Mouse (Mus musculus) limb, embryonic 12.5 days (tissue): ENCODE measurements around the gene Klf9. TPM values are rescaled to one million over a fixed set of nuclear protein-coding genes. Genes with fewer than 3 reads are reported as not detected.
"Not testable (repeated sequence)": the region's sequence is repeated elsewhere in the genome, so short reads cannot be mapped to it uniquely, and the experiment has no call there.

Experiments used
- ATAC-seq: fragments of 200-750 bp; cut with Nextera tagmentation; 2 replicates; pipeline ENCODE4 v1.8.0; 2017; ENCODE audit warnings: low read depth, moderate TSS enrichment; ENCODE audit not compliant: insufficient number of reproducible peaks, insufficient read depth, low FRiP score, low TSS enrichment
- H3K27ac ChIP-seq: fragments of 300-500 bp; sonication (generic); 2 replicates; pipeline ENCODE4 v1.5.1; 2016; ENCODE audit warnings: mild to moderate bottlenecking, moderate library complexity
- H3K27me3 ChIP-seq: fragments of 300-500 bp; sonication (generic); 2 replicates; pipeline ENCODE4 v1.6.1; 2016; ENCODE audit warnings: mild to moderate bottlenecking, moderate library complexity
- H3K36me3 ChIP-seq: fragments of 300-500 bp; sonication (generic); 2 replicates; pipeline ENCODE4 v1.6.1; 2016; ENCODE audit warnings: mild to moderate bottlenecking, moderate library complexity
- H3K4me1 ChIP-seq: fragments of 300-500 bp; sonication (generic); replicated peaks from 2 replicates; pipeline ENCODE4 v1.6.1; 2016
- H3K4me2 ChIP-seq: fragments of 300-500 bp; sonication (generic); 2 replicates; pipeline ENCODE4 v1.6.1; 2016; ENCODE audit warnings: mild to moderate bottlenecking, moderate library complexity
- H3K4me3 ChIP-seq: fragments of 300-500 bp; sonication (generic); replicated peaks from 2 replicates; pipeline ENCODE4 v1.5.1; 2016; ENCODE audit warnings: mild to moderate bottlenecking
- H3K9ac ChIP-seq: fragments of 300-500 bp; sonication (generic); replicated peaks from 2 replicates; pipeline ENCODE4 v1.6.1; 2016; ENCODE audit warnings: mild to moderate bottlenecking, moderate library complexity
- H3K9me3 ChIP-seq: fragments of 300-500 bp; sonication (generic); 2 replicates; pipeline ENCODE4 v1.6.1; 2016; ENCODE audit warnings: mild to moderate bottlenecking, moderate library complexity
- WGBS: fragments of 180-500 bp; shearing (Covaris S2); methylation state at CpG from one replicate; pipeline ENCODE4 v1.1.7; 2016; 5-methylcytosine and 5-hydroxymethylcytosine counted together
- polyA plus RNA-seq: library from polyadenylated mRNA; unstranded; fragments of >200 nt; fragmentation: Nextera tagmentation; extraction: Ambion mirVana; gene quantifications from 2 replicates; pipeline ENCODE4 v1.2.1, GENCODE M21; 2016

Klf9 gene
- polyA plus RNA-seq, 1 experiment from 2014 or later = 2.7 TPM

DNA sequence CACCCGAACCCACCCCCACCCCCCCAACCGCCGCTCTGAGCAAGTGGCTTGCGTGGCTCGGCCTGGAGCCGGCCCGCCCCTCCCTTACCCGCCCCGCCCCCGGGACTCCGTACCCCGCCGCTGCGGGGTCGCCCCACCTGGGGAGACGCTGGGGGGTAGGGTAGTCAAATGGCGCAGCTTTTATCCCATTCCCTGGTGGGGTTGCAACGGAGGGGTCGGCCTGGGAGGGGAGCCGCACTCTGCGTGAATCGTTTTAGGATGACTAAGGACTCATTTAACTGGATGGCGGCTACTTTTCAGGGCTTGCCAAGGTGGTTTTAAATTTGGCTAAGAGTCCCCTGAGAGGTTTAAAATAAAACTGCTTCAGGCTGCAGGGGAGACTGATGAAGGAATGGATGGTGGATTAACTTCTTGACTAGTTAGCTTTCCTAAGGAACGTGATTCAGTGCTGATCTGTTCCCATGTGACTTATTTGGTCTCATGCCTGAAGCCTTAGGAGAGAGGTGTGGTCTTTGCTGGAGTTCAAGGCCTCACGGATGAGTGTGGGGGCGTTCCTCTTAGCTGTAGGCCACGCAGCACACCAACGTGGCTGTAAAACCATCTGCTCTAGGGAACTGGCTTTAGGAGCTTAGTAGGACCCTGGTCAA, 1.5 kb downstream of the Klf9 start:
- H3K9ac ChIP-seq = peak overlapping the region; percentile 57
- no peaks in the 10 kb centered on the region for H3K36me3 ChIP-seq
- peaks cover 19% of the 10 kb centered on the region for H3K4me1 ChIP-seq
- WGBS = 1% methylated on average over 28 of the region's 28 CpGs
- peak overlapping the region; percentile 95 for H3K4me2 ChIP-seq
- H3K27me3 ChIP-seq = peaks cover 46% of the 10 kb centered on the region
- H3K4me3 ChIP-seq = peak overlapping the region; percentile 60
- no peaks in the 10 kb centered on the region for H3K9me3 ChIP-seq
- ATAC-seq = 0 out of 2 replicates have a peak, but pooled peaks have one; percentile 4
- no peak overlapping the region for H3K27ac ChIP-seq

GRCm38 (mm10) chr19:23143074-23143445, 2.0 kb downstream of the Klf9 start:
- Histone ChIP-seq H3K4me1 (peaks cover 19% of the 10 kb centered on the region), H3K9me3 (no peaks in the 10 kb centered on the region), H3K4me3 (no peak overlapping the region), H3K27me3 (peaks cover 43% of the 10 kb centered on the region), H3K9ac (no peak overlapping the region), H3K4me2 (peak overlapping the region; percentile 95), H3K27ac (no peak overlapping the region), H3K36me3 (no peaks in the 10 kb centered on the region)
- WGBS = 61% methylated on average over 7 of the region's 7 CpGs
- ATAC-seq = no peak

DNA sequence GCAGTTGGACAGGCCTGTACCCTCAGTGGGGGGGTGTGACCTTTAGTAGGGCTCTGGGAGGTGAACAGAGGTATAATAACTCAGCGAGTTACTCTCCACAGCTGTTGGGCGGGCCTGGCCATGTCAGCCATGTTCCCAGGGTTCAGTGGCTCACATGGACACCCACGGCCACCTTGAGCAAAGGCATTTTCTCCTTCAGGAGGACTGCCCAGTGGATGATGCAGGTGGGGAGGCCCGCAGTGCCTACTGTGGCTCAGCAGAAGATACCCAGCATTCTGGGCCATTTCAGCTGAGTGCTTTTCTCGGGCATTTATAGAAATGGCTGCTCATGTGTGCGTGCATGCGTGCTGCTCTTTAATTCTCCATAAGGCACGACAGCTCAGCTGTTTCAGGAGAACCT, 2.5 kb downstream of the Klf9 start:
- Histone ChIP-seq H3K9me3 (no peaks in the 10 kb centered on the region), H3K27ac (no peak overlapping the region), H3K27me3 (peaks cover 40% of the 10 kb centered on the region), H3K9ac (no peak overlapping the region), H3K4me1 (peaks cover 19% of the 10 kb centered on the region), H3K4me3 (no peak overlapping the region), H3K36me3 (no peaks in the 10 kb centered on the region), H3K4me2 (no peak overlapping the region)
- WGBS = 80% methylated on average over 8 of the region's 8 CpGs
- ATAC-seq = no peak

GRCm38 (mm10) chr19:23144031-23144430, 3.0 kb downstream of the Klf9 start:
- H3K36me3 ChIP-seq = no peaks in the 10 kb centered on the region
- 61% methylated on average over 9 of the region's 9 CpGs for WGBS
- peaks cover 19% of the 10 kb centered on the region for H3K4me1 ChIP-seq
- no peak overlapping the region for H3K9ac ChIP-seq
- H3K9me3 ChIP-seq = no peaks in the 10 kb centered on the region
- no peak for ATAC-seq
- H3K4me3 ChIP-seq = no peak overlapping the region
- no peak overlapping the region for H3K27ac ChIP-seq
- H3K4me2 ChIP-seq = no peak overlapping the region
- peaks cover 40% of the 10 kb centered on the region for H3K27me3 ChIP-seq

- no peak overlapping the region for H3K9ac ChIP-seq
- peaks cover 40% of the 10 kb centered on the region for H3K27me3 ChIP-seq
- H3K9me3 ChIP-seq = no peaks in the 10 kb centered on the region
- H3K4me3 ChIP-seq = no peak overlapping the region
- H3K27ac ChIP-seq = no peak overlapping the region
- H3K4me2 ChIP-seq = no peak overlapping the region
- H3K36me3 ChIP-seq = no peaks in the 10 kb centered on the region
- peaks cover 19% of the 10 kb centered on the region for H3K4me1 ChIP-seq
- no peak for ATAC-seq
- WGBS = 94% methylated on average over 3 of the region's 3 CpGs
Observed at GRCm38 (mm10) chr19:23145146-23145545, 4.1 kb downstream of the Klf9 start.

GRCm38 (mm10) chr19:23145575-23145974, 4.5 kb downstream of the Klf9 start:
- H3K36me3 ChIP-seq, H3K4me3 ChIP-seq, H3K27ac ChIP-seq, H3K4me2 ChIP-seq, H3K9me3 ChIP-seq, ATAC-seq, H3K9ac ChIP-seq: not testable (repeated sequence)
- 86% methylated on average over 7 of the region's 7 CpGs for WGBS
- H3K4me1 ChIP-seq = peaks cover 19% of the 10 kb centered on the region
- H3K27me3 ChIP-seq = peaks cover 40% of the 10 kb centered on the region

DNA sequence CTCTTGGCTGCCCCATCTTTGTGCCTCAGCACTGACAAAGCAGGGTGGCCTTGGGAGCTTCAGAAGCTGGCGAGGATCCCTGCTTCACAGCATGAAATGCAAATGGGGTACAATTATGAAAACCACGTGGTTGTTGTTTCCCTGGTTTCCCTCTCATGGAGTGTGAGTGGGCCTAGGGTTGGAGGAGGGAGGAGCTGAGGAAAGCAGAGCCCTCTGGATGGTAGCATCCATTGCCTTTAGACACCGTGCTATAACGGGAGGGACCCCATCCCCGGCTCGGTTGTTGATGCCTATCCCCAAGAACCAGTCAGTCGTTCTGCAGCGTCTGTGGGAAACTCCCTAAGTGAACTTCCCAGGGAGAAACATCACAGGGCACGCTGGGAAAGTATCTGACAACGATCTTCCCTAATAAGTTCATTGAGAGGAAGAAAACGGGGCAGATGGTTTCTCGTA, 5.4 kb downstream of the Klf9 start:
- Histone ChIP-seq H3K36me3 (no peaks in the 10 kb centered on the region), H3K4me2 (no peak overlapping the region), H3K27ac (no peak overlapping the region), H3K4me1 (peaks cover 20% of the 10 kb centered on the region), H3K27me3 (peaks cover 38% of the 10 kb centered on the region), H3K9ac (no peak overlapping the region), H3K9me3 (no peaks in the 10 kb centered on the region), H3K4me3 (no peak overlapping the region)
- 65% methylated on average over 12 of the region's 12 CpGs for WGBS
- no peak for ATAC-seq

DNA sequence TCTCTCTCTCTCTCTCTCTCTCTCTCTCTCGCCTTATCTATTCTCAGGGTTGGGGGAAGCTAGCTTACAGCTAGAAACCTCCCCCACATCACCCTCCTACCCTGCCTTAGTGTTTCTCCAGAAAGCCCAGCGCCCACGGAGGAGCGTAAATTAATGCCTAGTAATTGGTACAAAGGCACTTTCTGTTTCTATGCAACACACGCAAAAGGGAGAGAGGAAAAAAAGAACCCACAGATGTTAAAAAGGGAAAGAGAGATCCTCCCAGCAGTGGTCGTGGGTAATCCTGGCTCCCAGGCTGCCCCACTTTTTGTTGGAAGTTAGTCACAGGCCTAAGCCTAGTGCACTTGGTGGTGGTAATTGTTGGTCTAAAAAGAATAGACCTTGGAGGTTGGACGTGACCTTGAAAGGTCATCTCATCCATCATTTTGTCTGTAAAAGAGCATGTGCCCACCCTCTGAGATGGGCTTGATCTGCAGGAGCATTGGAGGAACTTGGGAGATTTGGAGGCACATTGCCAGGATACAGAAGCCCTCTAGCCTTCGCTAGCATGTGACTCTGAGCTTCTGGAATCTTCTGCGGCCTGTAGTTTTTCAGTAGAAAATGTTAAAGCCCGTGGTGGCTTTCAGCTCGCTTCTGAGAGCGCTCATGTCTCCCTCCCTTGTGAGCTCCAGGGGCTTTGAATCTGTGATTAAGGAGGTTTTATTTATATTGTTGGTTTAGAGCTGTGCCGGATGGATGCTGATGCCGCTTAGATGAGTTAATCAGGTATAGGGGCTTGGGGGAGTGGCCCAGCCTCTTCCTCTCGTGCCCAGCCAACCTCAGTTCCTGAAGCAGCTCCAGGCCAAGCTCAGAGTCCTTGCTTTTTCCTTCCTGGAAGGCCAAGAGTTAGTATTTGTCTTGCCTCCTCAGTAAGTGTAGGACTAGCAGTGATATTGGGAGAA, 6.3 kb downstream of the Klf9 start:
- Histone ChIP-seq H3K36me3 (no peaks in the 10 kb centered on the region), H3K4me3 (no peak overlapping the region), H3K4me1 (peaks cover 20% of the 10 kb centered on the region), H3K9ac (no peak overlapping the region), H3K27ac (no peak overlapping the region), H3K4me2 (no peak overlapping the region), H3K27me3 (peaks cover 29% of the 10 kb centered on the region), H3K9me3 (no peaks in the 10 kb centered on the region)
- WGBS = 72% methylated on average over 15 of the region's 15 CpGs
- ATAC-seq = no peak

- Histone ChIP-seq H3K36me3 (no peaks in the 10 kb centered on the region), H3K9ac (no peak overlapping the region), H3K4me2 (no peak overlapping the region), H3K27ac (no peak overlapping the region), H3K9me3 (no peaks in the 10 kb centered on the region), H3K4me1 (peaks cover 16% of the 10 kb centered on the region), H3K4me3 (no peak overlapping the region), H3K27me3 (peaks cover 6% of the 10 kb centered on the region)
- WGBS = 82% methylated on average over 7 of the region's 7 CpGs
- no peak for ATAC-seq
Observed at GRCm38 (mm10) chr19:23149465-23150410, 8.7 kb downstream of the Klf9 start.

GRCm38 (mm10) chr19:23150556-23151265, 9.7 kb downstream of the Klf9 start:
- Histone ChIP-seq H3K36me3 (no peaks in the 10 kb centered on the region), H3K9ac (no peak overlapping the region), H3K4me3 (no peak overlapping the region), H3K9me3 (no peaks in the 10 kb centered on the region), H3K27me3 (no peaks in the 10 kb centered on the region; the same call in 1 of the 2 replicates), H3K4me1 (peaks cover 16% of the 10 kb centered on the region), H3K27ac (no peak overlapping the region), H3K4me2 (no peak overlapping the region)
- 83% methylated on average over 14 of the region's 14 CpGs for WGBS
- ATAC-seq = no peak
